Mouse (Mus musculus) limb, embryonic 15.5 days (tissue): Measurements from ENCODE around the gene Fgf10. TPM values are rescaled to one million over a fixed set of nuclear protein-coding genes. Genes with fewer than 3 reads are reported as not detected.

ENCODE experiments used
- ATAC-seq: fragments of 200-750 bp; cut with Nextera tagmentation; 2 replicates; pipeline ENCODE4 v1.8.0; 2017; ENCODE audit warnings: low read depth, moderate TSS enrichment; ENCODE audit not compliant: insufficient number of reproducible peaks, low FRiP score, low TSS enrichment
- H3K27ac ChIP-seq: fragments of 300-500 bp; sonication (generic); 2 replicates; pipeline ENCODE4 v1.5.1; 2015; ENCODE audit warnings: moderate library complexity, mild to moderate bottlenecking, inconsistent platforms
- H3K27me3 ChIP-seq: fragments of 300-500 bp; sonication (generic); 2 replicates; pipeline ENCODE4 v1.6.1; 2015; ENCODE audit warnings: inconsistent platforms
- H3K36me3 ChIP-seq: fragments of 300-500 bp; sonication (generic); 2 replicates; pipeline ENCODE4 v1.6.1; 2015; ENCODE audit warnings: inconsistent platforms
- H3K4me1 ChIP-seq: fragments of 300-500 bp; sonication (generic); 2 replicates; pipeline ENCODE4 v1.6.1; 2015; ENCODE audit warnings: inconsistent platforms
- H3K4me2 ChIP-seq: fragments of 300-500 bp; sonication (generic); 2 replicates; pipeline ENCODE4 v1.6.1; 2015; ENCODE audit warnings: mild to moderate bottlenecking, inconsistent platforms
- H3K4me3 ChIP-seq: fragments of 300-500 bp; sonication (generic); 2 replicates; pipeline ENCODE4 v1.5.1; 2015; ENCODE audit warnings: mild to moderate bottlenecking, inconsistent platforms
- H3K9ac ChIP-seq: fragments of 300-500 bp; sonication (generic); 2 replicates; pipeline ENCODE4 v1.6.1; 2015; ENCODE audit warnings: inconsistent platforms
- H3K9me3 ChIP-seq: fragments of 300-500 bp; sonication (generic); 2 replicates; pipeline ENCODE4 v1.6.1; 2016; ENCODE audit warnings: inconsistent platforms
- WGBS: fragments of 180-500 bp; shearing (Covaris S2); methylation state at CpG from one replicate; pipeline ENCODE4 v1.1.7; 2015; 5-methylcytosine and 5-hydroxymethylcytosine counted together
- polyA plus RNA-seq: library from polyadenylated mRNA; unstranded; fragments of >200 nt; fragmentation: Nextera tagmentation; extraction: Ambion mirVana; gene quantifications from 2 replicates; pipeline ENCODE4 v1.2.1, GENCODE M21; 2015

Gene Fgf10
- polyA plus RNA-seq, 1 experiment from 2014 or later: 10.7 TPM

GRCm38 (mm10) chr13:118791753-118792152, 122.2 kb downstream of the Fgf10 start:
- H3K9ac ChIP-seq: no peak overlapping the region
- H3K27me3 ChIP-seq: no peaks in the 10 kb centered on the region
- no peak for ATAC-seq
- no peak overlapping the region for H3K4me3 ChIP-seq
- no peaks in the 10 kb centered on the region for H3K4me1 ChIP-seq
- peaks cover 3% of the 10 kb centered on the region; the same call in 1 of the 2 replicates for H3K36me3 ChIP-seq
- no peak overlapping the region for H3K27ac ChIP-seq
- WGBS: 25% methylated on average over 4 of the region's 4 CpGs
- H3K9me3 ChIP-seq: no peaks in the 10 kb centered on the region
- H3K4me2 ChIP-seq: no peak overlapping the region

GRCm38 (mm10) chr13:118792198-118792597, 122.6 kb downstream of the Fgf10 start:
- H3K4me3 ChIP-seq: no peak overlapping the region
- 23% methylated on average over 4 of the region's 4 CpGs for WGBS
- H3K27ac ChIP-seq: no peak overlapping the region
- no peaks in the 10 kb centered on the region for H3K9me3 ChIP-seq
- no peak for ATAC-seq
- peaks cover 3% of the 10 kb centered on the region; the same call in 1 of the 2 replicates for H3K36me3 ChIP-seq
- no peaks in the 10 kb centered on the region for H3K4me1 ChIP-seq
- H3K4me2 ChIP-seq: no peak overlapping the region
- no peaks in the 10 kb centered on the region for H3K27me3 ChIP-seq
- no peak overlapping the region for H3K9ac ChIP-seq

- no peaks in the 10 kb centered on the region for H3K36me3 ChIP-seq
- no peaks in the 10 kb centered on the region for H3K9me3 ChIP-seq
- no peak overlapping the region for H3K4me3 ChIP-seq
- no peaks in the 10 kb centered on the region for H3K27me3 ChIP-seq
- ATAC-seq: no peak
- no peak overlapping the region for H3K4me2 ChIP-seq
- no peak overlapping the region for H3K27ac ChIP-seq
- 65% methylated on average over 4 of the region's 4 CpGs for WGBS
- H3K9ac ChIP-seq: no peak overlapping the region
- H3K4me1 ChIP-seq: no peaks in the 10 kb centered on the region
Measured at GRCm38 (mm10) chr13:118800176-118800575, 130.6 kb downstream of the Fgf10 start.

- Histone ChIP-seq H3K9ac (no peak overlapping the region), H3K9me3 (no peaks in the 10 kb centered on the region), H3K4me2 (no peak overlapping the region), H3K36me3 (no peaks in the 10 kb centered on the region), H3K27me3 (no peaks in the 10 kb centered on the region), H3K4me1 (no peaks in the 10 kb centered on the region), H3K4me3 (no peak overlapping the region), H3K27ac (no peak overlapping the region)
- ATAC-seq: no peak
- WGBS: 45% methylated on average over 3 of the region's 3 CpGs
Measured at GRCm38 (mm10) chr13:118806662-118807061, 137.1 kb downstream of the Fgf10 start.

GRCm38 (mm10) chr13:118819785-118820184, 150.2 kb downstream of the Fgf10 start:
- 51% methylated on average over 6 of the region's 6 CpGs for WGBS

GRCm38 (mm10) chr13:118823113-118823512, 153.5 kb downstream of the Fgf10 start:
- 78% methylated on average over 2 of the region's 2 CpGs for WGBS
- no peak overlapping the region for H3K4me2 ChIP-seq
- no peaks in the 10 kb centered on the region for H3K9me3 ChIP-seq
- H3K27ac ChIP-seq: no peak overlapping the region
- no peak overlapping the region for H3K9ac ChIP-seq
- no peaks in the 10 kb centered on the region for H3K4me1 ChIP-seq
- no peaks in the 10 kb centered on the region for H3K36me3 ChIP-seq
- no peaks in the 10 kb centered on the region for H3K27me3 ChIP-seq
- H3K4me3 ChIP-seq: no peak overlapping the region
- ATAC-seq: no peak

More at GRCm38 (mm10) chr13:118819785-118820184, 150.2 kb downstream of the Fgf10 start:
- Histone ChIP-seq H3K9ac (no peak overlapping the region), H3K4me3 (no peak overlapping the region), H3K36me3 (no peaks in the 10 kb centered on the region), H3K9me3 (no peaks in the 10 kb centered on the region), H3K27ac (no peak overlapping the region), H3K4me2 (no peak overlapping the region), H3K4me1 (no peaks in the 10 kb centered on the region), H3K27me3 (no peaks in the 10 kb centered on the region)
- ATAC-seq: no peak

GRCm38 (mm10) chr13:118825102-118825501, 155.5 kb downstream of the Fgf10 start:
- no peaks in the 10 kb centered on the region for H3K36me3 ChIP-seq

GRCm38 (mm10) chr13:118828604-118829381, 159.2 kb downstream of the Fgf10 start:
- ATAC-seq: no peak
- no peak overlapping the region for H3K27ac ChIP-seq
- no peaks in the 10 kb centered on the region for H3K27me3 ChIP-seq
- no peak overlapping the region for H3K4me2 ChIP-seq
- no peak overlapping the region for H3K4me3 ChIP-seq
- H3K9me3 ChIP-seq: no peaks in the 10 kb centered on the region
- no peak overlapping the region for H3K9ac ChIP-seq
- 84% methylated on average over 10 of the region's 10 CpGs for WGBS
- no peaks in the 10 kb centered on the region for H3K4me1 ChIP-seq
- no peaks in the 10 kb centered on the region for H3K36me3 ChIP-seq

More at GRCm38 (mm10) chr13:118825102-118825501, 155.5 kb downstream of the Fgf10 start:
- WGBS: 20% methylated on average over 4 of the region's 4 CpGs
- no peak overlapping the region for H3K27ac ChIP-seq
- no peak overlapping the region for H3K9ac ChIP-seq
- no peak overlapping the region for H3K4me2 ChIP-seq
- ATAC-seq: no peak
- no peak overlapping the region for H3K4me3 ChIP-seq
- H3K9me3 ChIP-seq: no peaks in the 10 kb centered on the region
- H3K4me1 ChIP-seq: no peaks in the 10 kb centered on the region
- H3K27me3 ChIP-seq: no peaks in the 10 kb centered on the region

GRCm38 (mm10) chr13:118834021-118834420, 164.4 kb downstream of the Fgf10 start:
- Histone ChIP-seq H3K9me3 (no peaks in the 10 kb centered on the region), H3K9ac (no peak overlapping the region), H3K27me3 (no peaks in the 10 kb centered on the region), H3K27ac (no peak overlapping the region), H3K36me3 (no peaks in the 10 kb centered on the region), H3K4me3 (no peak overlapping the region), H3K4me2 (no peak overlapping the region), H3K4me1 (no peaks in the 10 kb centered on the region)
- no peak for ATAC-seq

- Histone ChIP-seq H3K9ac (no peak overlapping the region), H3K9me3 (no peaks in the 10 kb centered on the region), H3K4me2 (no peak overlapping the region), H3K27me3 (no peaks in the 10 kb centered on the region), H3K4me1 (no peaks in the 10 kb centered on the region), H3K27ac (no peak overlapping the region), H3K36me3 (no peaks in the 10 kb centered on the region), H3K4me3 (no peak overlapping the region)
- no peak for ATAC-seq
- WGBS: 46% methylated on average over 4 of the region's 4 CpGs
Measured at GRCm38 (mm10) chr13:118835078-118835477, 165.5 kb downstream of the Fgf10 start.
